In genomic region chr5:68753025-68753424, GRCm38 (mm10) we compare ENCODE assay signal across 23 mouse cellular contexts.
DNase-seq lines count a peak whose midpoint lies in the region; ATAC-seq and TF ChIP-seq lines count a peak whose summit lies in the region.
"Had no signal": no experiment of that assay in that cellular context is flagged by ENCODE, and none has a peak within 500 bp of the region (broad histone marks: within the 10 kb centered on the region; RNA-seq: fewer than 3 reads in every experiment).

No protein-coding gene starts in this region.

- H3K9me3 ChIP-seq in liver, postnatal 0 days (ENCODE audit: low read length) = no peaks in the 10 kb centered on the region
- H3K9me3 ChIP-seq in liver, embryonic 12.5 days (replicated peaks) = no peaks in the 10 kb centered on the region
- H3K9me3 ChIP-seq: embryonic facial prominence, embryonic 10.5 days; embryonic facial prominence, embryonic 12.5 days; forebrain, embryonic 13.5 days; forebrain, embryonic 15.5 days; G1E had no signal

- H3K4me2 ChIP-seq in liver, postnatal 0 days (ENCODE audit: low read depth, low read length) = no peak overlapping the region
- no peak overlapping the region for H3K4me2 ChIP-seq in liver, embryonic 12.5 days
- H3K4me2 ChIP-seq: embryonic facial prominence, embryonic 12.5 days; forebrain, embryonic 13.5 days; forebrain, embryonic 15.5 days had no signal

- 0 out of 2 replicates have a peak, but pooled peaks have one; percentile 10 for TF ChIP-seq CTCF in layer of hippocampus, adult 2 months (conservative IDR thresholded peaks at IDR 0.05)
- peak; percentile 19; the same call in 1 of the 2 replicates for TF ChIP-seq CTCF in liver, postnatal 0 days (IDR thresholded peaks at IDR 0.05; ENCODE audit: low read depth)

- H3K4me3 ChIP-seq in layer of hippocampus, adult 2 months = no peak overlapping the region
- no peak overlapping the region for H3K4me3 ChIP-seq in liver, postnatal 0 days (ENCODE audit: low read depth, low read length)
- H3K4me3 ChIP-seq in liver, embryonic 12.5 days = no peak overlapping the region
- H3K4me3 ChIP-seq: embryonic facial prominence, embryonic 10.5 days; embryonic facial prominence, embryonic 12.5 days; forebrain, embryonic 13.5 days; forebrain, embryonic 15.5 days had no signal

- no peak for TF ChIP-seq EP300 in liver, postnatal 0 days (IDR thresholded peaks at IDR 0.05; ENCODE audit: low read depth)

- H3K27me3 ChIP-seq in liver, postnatal 0 days (ENCODE audit: insufficient read depth, low read length) = no peaks in the 10 kb centered on the region
- H3K27me3 ChIP-seq in liver, embryonic 12.5 days (replicated peaks) = no peaks in the 10 kb centered on the region
- H3K27me3 ChIP-seq: embryonic facial prominence, embryonic 12.5 days; forebrain, embryonic 13.5 days; forebrain, embryonic 15.5 days; Patski had no signal

- H3K36me3 ChIP-seq in liver, postnatal 0 days (replicated peaks; ENCODE audit: insufficient read depth, low read length) = no peaks in the 10 kb centered on the region
- H3K36me3 ChIP-seq in liver, embryonic 12.5 days = no peaks in the 10 kb centered on the region
- H3K36me3 ChIP-seq: embryonic facial prominence, embryonic 10.5 days; embryonic facial prominence, embryonic 12.5 days; forebrain, embryonic 15.5 days; G1E had no signal

- ATAC-seq in liver, postnatal 0 days = no peak
- no peak for ATAC-seq in liver, embryonic 12.5 days
- ATAC-seq in neutrophil, adult 5-6 weeks (ENCODE audit: extremely low read depth, insufficient number of reproducible peaks, low FRiP score, poor library complexity, severe bottlenecking) = peak; percentile 58; the same call in 1 of the 2 replicates
- ATAC-seq: activated CD4-positive, CD25-positive, alpha-beta regulatory T cell, adult 4 months; forebrain, embryonic 13.5 days; forebrain, embryonic 15.5 days; forebrain, postnatal 0 days; Patski had no signal

- no peak overlapping the region for H3K27ac ChIP-seq in layer of hippocampus, adult 2 months
- H3K27ac ChIP-seq in liver, postnatal 0 days (ENCODE audit: low read depth) = no peak overlapping the region
- no peak overlapping the region for H3K27ac ChIP-seq in liver, embryonic 12.5 days
- H3K27ac ChIP-seq: embryonic facial prominence, embryonic 10.5 days; embryonic facial prominence, embryonic 12.5 days; forebrain, embryonic 13.5 days; forebrain, embryonic 15.5 days had no signal

- H3K4me1 ChIP-seq in liver, postnatal 0 days (ENCODE audit: insufficient read depth) = no peaks in the 10 kb centered on the region
- no peaks in the 10 kb centered on the region for H3K4me1 ChIP-seq in liver, embryonic 12.5 days
- H3K4me1 ChIP-seq: embryonic facial prominence, embryonic 10.5 days; embryonic facial prominence, embryonic 12.5 days; forebrain, embryonic 13.5 days; forebrain, embryonic 15.5 days had no signal

- DNase-seq in layer of hippocampus, adult 2 months (ENCODE audit: low spot score in 2 of 2) = no peak
- DNase-seq in layer of hippocampus, postnatal 10 days (ENCODE audit: low spot score in 2 of 2) = no peak
- DNase-seq in liver, postnatal 0 days = no peak
- DNase-seq in cerebellum, adult 9-10 months = no peak
- DNase-seq in adipocyte (ENCODE audit: low spot score) = no peak
- DNase-seq: adrenal gland, adult 2 months; adrenal gland, postnatal 10 days; adrenal gland, postnatal 25 days; cerebellum, adult 11 months; cerebellum, adult 18-20 months; cerebellum, adult 8-10 months; cerebellum, postnatal 10 days; cerebellum, postnatal 25 days; forebrain, postnatal 0 days had no signal

- H3K9ac ChIP-seq in liver, postnatal 0 days (replicated peaks) = no peak overlapping the region
- no peak overlapping the region for H3K9ac ChIP-seq in liver, embryonic 12.5 days
- H3K9ac ChIP-seq: embryonic facial prominence, embryonic 12.5 days; forebrain, embryonic 13.5 days; forebrain, embryonic 15.5 days; forebrain, postnatal 0 days had no signal
